Mouse (Mus musculus) liver, embryonic 14.5 days (tissue): Measurements from ENCODE around the gene Tfeb. TPM values are rescaled to one million over a fixed set of nuclear protein-coding genes. Genes with fewer than 3 reads are reported as not detected.
A peak's percentile ranks its signal among the peaks of the same experiment; 100 is the strongest.

Experiments used
- ATAC-seq: fragments of 200-750 bp; cut with Nextera tagmentation; 2 replicates; pipeline ENCODE4 v1.8.0; 2017; ENCODE audit warnings: moderate number of reproducible peaks, mild to moderate bottlenecking, moderate library complexity; ENCODE audit not compliant: insufficient read depth
- DNase-seq, 3 experiments: peaks; one replicate each; pipeline ENCODE4 v3.0.0-alpha.2; 2012 to 2013; ENCODE audit warnings: low read depth in 3 of 3, low spot score in 3 of 3
- H3K27ac ChIP-seq: fragments of 300-500 bp; sonication (generic); 2 replicates; pipeline ENCODE4 v1.5.1; 2014; ENCODE audit warnings: moderate library complexity, mild to moderate bottlenecking, control low read depth, inconsistent platforms
- H3K27me3 ChIP-seq: fragments of 300-500 bp; sonication (generic); 2 replicates; pipeline ENCODE4 v1.6.1; 2014; ENCODE audit warnings: mild to moderate bottlenecking, low read length, moderate library complexity; ENCODE audit not compliant: control insufficient read depth, insufficient read depth
- H3K36me3 ChIP-seq: fragments of 300-500 bp; sonication (generic); replicated peaks from 2 replicates; pipeline ENCODE4 v1.6.1; 2014; ENCODE audit warnings: low read depth; ENCODE audit not compliant: control insufficient read depth, insufficient read depth
- H3K4me1 ChIP-seq, 2 experiments: fragments of 200-500 bp in 1 of 2; fragments of 300-500 bp in 1 of 2; sonication (generic) in 1 of 2; replicated peaks; 2 replicates each; pipeline ENCODE4 v1.6.1; 2012 to 2014; ENCODE audit warnings: antibody characterized with exemption in 1 of 2, inconsistent platforms in 1 of 2, low read length in 1 of 2; ENCODE audit not compliant: control insufficient read depth in 2 of 2, insufficient read depth in 2 of 2
- H3K4me2 ChIP-seq: fragments of 300-500 bp; sonication (generic); 2 replicates; pipeline ENCODE4 v1.6.1; 2014; ENCODE audit warnings: low read depth, mild to moderate bottlenecking, control low read depth, moderate library complexity
- H3K4me3 ChIP-seq, 2 experiments: fragments of 200-500 bp in 1 of 2; fragments of 300-500 bp in 1 of 2; sonication (generic) in 1 of 2; 2 replicates each; pipeline ENCODE4 v1.5.1; 2012 to 2014; ENCODE audit warnings: low read depth in 2 of 2, low read length in 2 of 2, mild to moderate bottlenecking in 2 of 2, control low read depth in 1 of 2, inconsistent platforms in 1 of 2, moderate library complexity in 1 of 2; ENCODE audit not compliant: insufficient read depth in 1 of 2
- H3K9ac ChIP-seq: fragments of 300-500 bp; sonication (generic); replicated peaks from 2 replicates; pipeline ENCODE4 v1.6.1; 2014; ENCODE audit warnings: mild to moderate bottlenecking, control low read depth, moderate library complexity
- H3K9me3 ChIP-seq: fragments of 300-500 bp; sonication (generic); 2 replicates; pipeline ENCODE4 v1.6.1; 2016; ENCODE audit warnings: low read length, mixed read lengths; ENCODE audit not compliant: control insufficient read depth
- CTCF ChIP-seq: IDR thresholded peaks from 2 replicates; pipeline ENCODE4 v1.5.1; 2016; ENCODE audit warnings: antibody characterized with exemption, low read depth, control low read depth
- EP300 ChIP-seq: IDR thresholded peaks from 2 replicates; pipeline ENCODE4 v1.6.1; 2016; ENCODE audit warnings: antibody characterized with exemption, low read depth
- WGBS: fragments of 180-500 bp; shearing (Covaris S2); extraction: QIAGEN DNeasy Blood & Tissue Kit; methylation state at CpG from one replicate; pipeline ENCODE4 v1.1.7; 2014; ENCODE audit not compliant: insufficient replicate concordance; 5-methylcytosine and 5-hydroxymethylcytosine counted together
- polyA plus RNA-seq, 2 experiments: library from polyadenylated mRNA; depleted of rRNA in 1 of 2; stranded (reverse) in 1 of 2; unstranded in 1 of 2; fragments of >200 nt; fragmentation: Nextera tagmentation in 1 of 2; extraction: Ambion mirVana in 1 of 2; gene quantifications; 2 replicates each; pipeline versions ENCODE4 v1.2.1 to v1.2.3; 2012 to 2014

Gene Tfeb
- polyA plus RNA-seq, 2 experiments, result 2.4 to 3.2 TPM

DNA sequence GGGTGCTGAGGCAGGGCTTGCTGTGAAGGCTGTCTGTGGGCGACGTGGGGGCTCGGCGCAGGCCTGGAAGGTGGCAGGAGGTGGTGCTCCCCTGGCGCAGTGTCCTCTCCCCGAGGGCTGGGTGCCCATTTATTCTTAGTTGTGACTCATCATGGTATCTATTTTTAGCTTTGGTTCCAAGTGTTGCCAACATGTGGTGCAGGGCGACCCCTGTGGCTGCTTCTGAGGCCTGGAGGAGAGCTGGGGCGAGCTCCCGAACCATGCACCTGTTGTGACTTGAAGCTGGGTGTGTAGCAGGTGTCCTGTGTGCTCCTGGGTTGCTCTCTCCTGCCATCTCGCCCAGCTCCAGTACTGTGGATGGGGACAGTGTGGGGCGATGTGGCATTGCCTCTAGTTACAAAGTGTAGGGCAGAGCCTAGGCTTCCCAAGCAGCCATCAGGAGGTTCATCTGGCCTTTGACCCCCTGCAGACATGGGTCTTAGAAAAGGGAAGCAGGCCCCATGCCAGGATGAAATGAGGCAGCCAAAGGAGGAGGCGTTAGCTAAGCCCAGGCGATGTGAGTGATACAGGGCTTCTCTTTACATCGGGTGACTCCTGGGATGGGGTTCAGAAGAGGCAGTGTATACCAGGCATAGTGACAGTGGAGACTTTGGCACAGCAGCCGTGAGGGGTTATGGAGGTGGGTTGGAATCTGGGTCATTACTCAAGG lies 23.0 kb downstream of the Tfeb start:
- Histone ChIP-seq H3K27me3 (no peaks in the 10 kb centered on the region), H3K9me3 (no peaks in the 10 kb centered on the region), H3K27ac (no peak overlapping the region), H3K36me3 (no peaks in the 10 kb centered on the region), H3K4me2 (no peak overlapping the region), H3K4me1 (peaks cover 0 to under 1% of the 10 kb centered on the region in 2 experiments; a peak in 1 of 4 replicates), H3K9ac (no peak overlapping the region), H3K4me3 (no peak overlapping the region)
- ATAC-seq, result no peak
- WGBS, result 64% methylated on average over 15 of the region's 15 CpGs
- TF ChIP-seq EP300, result no peak
- peak; percentile 16; the same call in 1 of the 2 replicates for TF ChIP-seq CTCF
- DNase-seq, result no peak

DNA sequence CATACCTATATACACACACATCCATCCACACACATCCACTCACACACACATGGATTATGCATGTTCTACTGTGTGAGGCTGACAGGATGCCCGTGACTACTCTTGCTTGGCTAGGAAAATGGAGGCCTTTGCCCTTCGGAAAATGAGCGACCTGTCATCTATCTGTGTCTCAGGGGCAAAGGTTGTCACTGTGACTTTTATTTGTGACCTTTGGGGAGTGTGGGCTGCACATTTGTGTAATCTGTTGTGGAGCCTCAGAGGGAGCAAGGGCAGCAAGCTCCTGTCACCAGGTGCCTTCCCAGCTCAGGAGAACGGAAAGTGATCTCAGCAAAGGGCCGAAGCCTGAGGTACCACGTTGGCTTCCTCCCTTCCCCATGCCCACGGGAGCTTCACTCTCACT lies 25.2 kb downstream of the Tfeb start:
- Histone ChIP-seq H3K36me3 (no peaks in the 10 kb centered on the region), H3K4me1 (peaks cover 0 to 2% of the 10 kb centered on the region in 2 experiments; a peak in 3 of 4 replicates), H3K9ac (no peak overlapping the region), H3K27ac (no peak overlapping the region), H3K4me3 (no peak overlapping the region), H3K27me3 (no peaks in the 10 kb centered on the region), H3K4me2 (no peak overlapping the region), H3K9me3 (no peaks in the 10 kb centered on the region)
- WGBS, result 61% methylated on average over 7 of the region's 7 CpGs
- no peak for ATAC-seq
- TF ChIP-seq EP300 (no peak), CTCF (no peak)
- no peak for DNase-seq

DNA sequence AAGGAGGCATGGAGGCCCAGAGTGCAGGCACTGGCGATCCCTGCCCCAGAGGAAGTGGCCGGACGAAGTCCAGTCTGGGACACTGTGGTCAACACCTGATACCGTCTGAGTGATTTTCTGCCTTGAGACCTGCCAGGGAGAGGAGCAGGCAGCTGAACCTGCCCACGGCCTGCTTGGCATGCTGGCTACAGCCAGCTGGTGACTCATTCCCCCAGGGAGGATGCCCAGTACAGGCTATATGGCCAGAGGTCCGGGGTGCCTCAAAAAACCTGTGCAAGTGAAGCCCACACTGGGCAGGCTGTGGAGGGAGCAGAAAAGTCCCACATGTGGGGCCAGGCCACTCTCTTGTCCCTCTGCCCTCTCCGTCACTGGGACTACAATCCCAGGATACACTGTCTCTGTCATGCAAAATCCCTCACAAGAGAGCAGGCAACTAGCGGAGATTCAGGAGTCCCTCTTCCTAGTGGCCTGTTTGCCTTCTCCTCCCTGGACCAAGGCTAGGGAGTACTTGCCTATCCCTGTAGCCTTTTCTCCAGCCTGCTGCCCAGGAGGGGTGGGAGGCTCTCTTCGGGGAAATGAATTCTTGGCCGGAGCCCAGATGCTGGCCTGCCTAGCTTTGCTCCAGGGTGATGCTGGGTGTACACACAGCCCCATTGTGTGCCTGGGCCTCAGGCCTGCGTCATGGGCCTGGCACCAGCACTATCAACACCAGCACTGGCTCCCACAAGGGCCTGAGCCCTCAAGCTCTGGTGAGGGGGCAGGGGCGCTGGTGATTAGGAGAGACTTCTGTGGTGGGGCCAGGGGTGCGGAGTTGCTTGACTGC lies 25.9 kb downstream of the Tfeb start:
- no peak overlapping the region for H3K27ac ChIP-seq
- ATAC-seq (no peak), DNase-seq (no peak)

DNA sequence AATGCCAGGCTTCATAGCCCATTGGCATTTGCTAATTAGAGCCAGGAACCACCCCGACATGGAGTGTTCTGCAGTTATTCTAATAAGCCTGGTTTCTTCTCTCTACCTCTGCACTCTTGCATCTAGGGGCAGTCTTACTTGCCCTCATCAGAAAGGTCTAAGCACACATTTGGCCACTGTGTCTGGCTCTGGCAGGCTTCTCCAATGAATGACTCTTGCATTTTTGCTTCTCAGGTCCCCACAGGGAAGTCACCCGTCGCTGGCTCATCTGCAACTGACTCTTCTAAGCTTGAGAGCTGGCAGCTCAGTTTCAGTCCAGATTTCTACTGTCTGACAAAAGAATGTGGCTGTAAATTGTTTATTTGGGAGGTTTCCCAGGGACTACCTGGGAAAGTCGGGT lies 29.2 kb downstream of the Tfeb start:
- Histone ChIP-seq H3K4me2 (no peak overlapping the region), H3K27ac (no peak overlapping the region), H3K9me3 (no peaks in the 10 kb centered on the region), H3K4me3 (no peak overlapping the region), H3K27me3 (no peaks in the 10 kb centered on the region), H3K36me3 (no peaks in the 10 kb centered on the region), H3K9ac (no peak overlapping the region), H3K4me1 (peaks cover 4 to 14% of the 10 kb centered on the region in 2 experiments)
- 62% methylated on average over 4 of the region's 4 CpGs for whole genome bisulfite sequencing
- TF ChIP-seq EP300, result no peak
- no peak for TF ChIP-seq CTCF
- ATAC-seq (no peak), DNase-seq (no peak)

More for the DNA sequence above, 25.9 kb downstream of the Tfeb start:
- Histone ChIP-seq H3K36me3 (no peaks in the 10 kb centered on the region), H3K9me3 (no peaks in the 10 kb centered on the region), H3K4me2 (no peak overlapping the region), H3K4me1 (peaks cover 4 to 7% of the 10 kb centered on the region in 2 experiments), H3K27me3 (no peaks in the 10 kb centered on the region), H3K4me3 (no peak overlapping the region), H3K9ac (no peak overlapping the region)
- WGBS, result 55% methylated on average over 13 of the region's 13 CpGs
- TF ChIP-seq CTCF (no peak), EP300 (no peak)

DNA sequence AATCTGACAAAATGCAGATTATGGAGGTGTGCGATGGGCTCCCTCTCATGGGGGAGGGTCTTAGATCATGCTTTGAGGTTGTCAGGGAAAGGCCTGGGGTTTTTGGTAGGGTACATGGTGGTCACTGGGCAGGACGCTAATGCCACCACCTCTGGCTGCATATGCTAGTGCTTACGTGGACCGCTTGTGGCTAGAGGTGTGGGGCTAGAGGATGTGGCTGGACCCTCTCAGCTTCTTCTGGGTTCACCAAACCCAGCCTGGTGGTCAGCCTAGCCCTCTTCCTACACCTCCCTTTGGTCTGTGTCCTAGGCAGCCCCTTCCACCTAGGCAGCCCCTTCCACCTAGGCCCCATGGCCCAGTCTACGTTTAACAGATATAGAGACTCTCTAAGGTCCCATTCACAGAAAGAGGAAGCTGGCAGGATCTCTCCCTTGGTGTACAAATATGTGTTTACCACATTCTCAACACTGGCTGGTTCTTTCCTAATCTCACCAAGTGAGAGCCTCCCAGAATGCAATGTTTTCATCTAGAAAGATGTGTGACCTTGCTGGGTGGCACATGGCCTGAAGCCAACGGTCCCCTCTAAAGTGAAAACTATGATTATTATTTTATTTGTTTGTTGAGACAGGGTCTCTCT lies 29.7 kb downstream of the Tfeb start:
- 63% methylated on average over 6 of the region's 6 CpGs for WGBS
- no peak overlapping the region; the same call in 1 of the 2 replicates for H3K27ac ChIP-seq

More for the DNA sequence above, 29.7 kb downstream of the Tfeb start:
- TF ChIP-seq CTCF (no peak), EP300 (no peak)
- DNase-seq, result no peak
- Histone ChIP-seq H3K4me3 (no peak overlapping the region), H3K9me3 (no peaks in the 10 kb centered on the region), H3K9ac (no peak overlapping the region), H3K4me2 (no peak overlapping the region), H3K36me3 (no peaks in the 10 kb centered on the region), H3K27me3 (no peaks in the 10 kb centered on the region), H3K4me1 (peaks cover 4 to 14% of the 10 kb centered on the region in 2 experiments)
- ATAC-seq, result no peak
